Mouse (Mus musculus) brain, embryonic 18.5 days (tissue): ENCODE data around the gene Grm3.

Experiments
- DNase-seq: peaks from one replicate; pipeline ENCODE4 v3.0.0-alpha.2; 2012; ENCODE audit warnings: low read depth, low spot score

The Grm3 gene

DNA sequence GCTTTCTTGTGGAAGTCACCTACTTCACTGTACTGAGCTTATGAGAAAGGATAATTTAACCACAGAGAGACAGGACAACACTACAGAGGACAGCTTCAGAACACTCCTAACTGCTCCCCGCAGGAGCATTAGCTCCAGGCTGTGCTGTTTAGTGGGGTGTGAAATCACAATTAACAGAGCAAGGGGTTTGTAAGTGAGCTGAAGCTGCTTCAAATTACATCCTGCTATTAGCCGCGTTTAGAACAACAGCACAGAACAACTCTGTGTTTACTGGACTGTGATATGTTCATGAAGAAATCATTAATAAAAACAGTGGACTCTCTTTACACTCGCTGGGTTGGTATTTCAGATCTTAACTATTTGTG lies 101.9 kb downstream of the Grm3 start:
- DNase-seq = peak; percentile 6

DNA sequence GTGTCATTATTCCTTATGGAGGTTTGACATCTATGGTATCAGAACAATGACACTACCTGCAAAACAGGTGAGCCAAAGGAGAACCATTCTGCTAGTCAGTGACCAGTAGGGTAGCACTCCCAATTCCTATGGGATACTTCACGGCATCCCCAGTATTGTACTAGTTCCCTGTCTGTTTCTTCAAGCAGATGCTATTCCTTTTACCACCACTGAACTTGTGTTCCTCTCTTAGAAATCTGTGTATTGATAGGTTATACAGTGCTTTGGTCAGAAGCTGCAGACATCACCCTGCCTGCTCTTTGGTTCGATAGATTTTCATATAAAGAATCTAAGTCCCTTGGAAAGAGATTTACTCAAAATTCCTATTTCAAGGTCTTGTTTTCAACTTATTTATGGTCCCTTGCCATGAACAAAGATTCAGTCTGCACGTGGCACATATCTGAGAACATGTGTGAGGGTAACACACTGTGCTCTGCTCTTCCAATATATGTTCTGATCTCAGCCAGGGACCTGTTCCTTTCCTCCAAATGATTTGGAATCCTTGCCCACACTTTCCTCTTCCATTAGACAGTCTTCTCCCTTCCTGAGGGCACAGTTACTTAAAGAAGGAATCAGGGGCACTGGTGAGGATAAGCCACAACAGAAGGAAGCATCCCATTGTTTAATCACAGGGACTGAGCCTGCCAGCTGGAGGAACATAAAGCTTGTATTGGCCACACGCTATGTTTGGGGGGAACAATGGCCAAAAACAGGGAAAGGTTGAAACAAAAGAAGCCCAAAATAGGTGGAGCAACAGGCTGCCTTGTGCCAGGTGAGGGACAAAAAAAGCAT lies 102.5 kb downstream of the Grm3 start:
- peak; percentile 16 for DNase-seq

GRCm38 (mm10) chr5:9621417-9622067 lies 103.4 kb downstream of the Grm3 start:
- no peak for DNase-seq

DNA sequence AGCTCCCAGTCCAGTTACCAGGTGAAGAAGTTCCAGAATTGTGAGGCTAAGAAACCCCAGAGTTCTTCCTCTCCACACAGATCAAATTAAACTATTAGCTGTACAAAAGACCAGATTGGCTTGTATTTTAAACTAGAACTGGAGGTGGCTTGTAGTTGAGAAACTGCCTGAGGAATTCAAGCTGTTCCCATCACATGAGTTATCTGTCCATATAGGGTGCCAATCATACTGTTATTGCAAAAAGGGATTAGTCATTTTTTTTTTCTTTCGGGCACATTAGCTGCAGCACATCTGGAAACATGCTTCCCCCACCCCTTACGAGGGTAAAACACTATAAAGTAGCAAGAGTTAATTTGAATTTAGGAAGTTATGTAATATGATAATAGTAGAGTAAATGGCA lies 145.9 kb downstream of the Grm3 start:
- no peak for DNase-seq

DNA sequence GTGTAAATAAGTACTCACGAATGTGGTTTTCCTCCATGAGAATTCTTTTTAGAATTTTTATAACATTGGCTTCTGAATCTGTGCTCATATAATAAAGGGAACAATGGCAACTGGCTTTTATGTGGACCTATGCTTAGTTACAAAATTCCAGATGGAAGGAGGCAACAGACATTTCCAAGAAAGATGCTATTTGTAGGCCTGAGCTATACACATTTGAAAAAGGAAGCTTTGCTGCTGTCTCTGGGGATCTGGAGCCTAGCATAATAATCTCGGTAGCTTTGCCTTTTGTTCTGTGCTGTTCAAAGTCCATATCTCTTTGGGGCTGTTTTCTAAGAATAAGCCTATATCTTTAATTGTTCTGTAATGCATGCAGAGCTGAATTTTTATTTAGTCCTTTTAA lies 146.4 kb downstream of the Grm3 start:
- DNase-seq = no peak

GRCm38 (mm10) chr5:9570946-9571345 lies 154.0 kb downstream of the Grm3 start:
- DNase-seq = no peak

DNA sequence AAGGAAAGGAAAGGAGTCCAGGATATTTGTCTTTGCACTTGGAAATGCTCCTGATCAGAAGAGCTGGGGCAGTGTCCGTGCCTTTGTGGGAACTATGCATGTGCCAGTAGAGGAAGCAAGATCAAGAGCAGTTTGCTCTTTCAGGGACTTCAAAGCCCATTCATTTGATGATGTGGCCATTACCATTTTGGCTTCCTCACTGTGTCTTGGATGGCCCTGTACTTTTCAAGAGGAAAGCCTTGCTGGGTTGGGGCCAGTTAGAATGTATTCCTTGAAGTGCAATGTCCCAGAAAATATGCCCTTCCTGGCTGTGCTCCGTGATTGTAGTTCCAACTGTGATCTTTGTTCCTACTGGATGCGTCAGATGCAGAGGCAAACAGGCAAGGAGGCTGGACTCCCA lies 167.3 kb downstream of the Grm3 start:
- peak; percentile 50 for DNase-seq

DNA sequence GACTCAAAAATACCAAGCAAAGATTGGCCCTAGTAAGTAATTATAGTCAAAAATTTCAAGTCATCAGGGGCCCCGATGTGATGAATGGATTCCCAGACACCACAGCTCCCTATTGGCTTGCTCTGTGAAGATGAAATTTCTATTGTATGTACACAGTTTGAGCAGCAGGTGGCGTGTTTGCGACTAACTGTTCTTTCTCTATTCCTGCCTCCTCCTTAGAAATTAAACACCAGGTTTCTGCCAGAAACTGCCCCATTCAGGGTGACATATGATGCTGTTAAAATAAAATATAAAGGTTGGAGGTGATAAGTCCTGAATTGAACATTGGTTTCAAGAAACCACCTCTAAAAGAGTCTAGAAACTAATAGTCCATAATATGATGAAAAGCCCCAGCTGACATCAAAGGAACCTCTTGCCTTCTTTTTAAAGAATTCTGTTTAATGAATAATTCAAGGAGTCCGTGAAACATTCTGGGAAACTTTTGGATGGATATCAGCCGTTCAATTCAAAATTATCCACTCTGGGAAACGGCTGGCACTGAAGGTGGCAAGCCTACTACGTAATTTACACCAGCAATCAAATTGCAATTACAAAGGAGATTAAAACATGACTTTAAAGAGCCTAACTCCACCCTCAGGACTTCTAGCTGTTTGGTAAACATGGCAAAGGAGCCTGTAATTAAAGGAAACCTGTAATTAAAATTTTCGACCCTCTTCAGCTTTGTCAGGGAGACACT lies 184.0 kb downstream of the Grm3 start:
- peak; percentile 34 for DNase-seq

- no peak for DNase-seq
Observed at GRCm38 (mm10) chr5:9525507-9525906, 199.5 kb downstream of the Grm3 start.

- DNase-seq = no peak
Observed at GRCm38 (mm10) chr5:9511027-9511426, 213.9 kb downstream of the Grm3 start.

DNA sequence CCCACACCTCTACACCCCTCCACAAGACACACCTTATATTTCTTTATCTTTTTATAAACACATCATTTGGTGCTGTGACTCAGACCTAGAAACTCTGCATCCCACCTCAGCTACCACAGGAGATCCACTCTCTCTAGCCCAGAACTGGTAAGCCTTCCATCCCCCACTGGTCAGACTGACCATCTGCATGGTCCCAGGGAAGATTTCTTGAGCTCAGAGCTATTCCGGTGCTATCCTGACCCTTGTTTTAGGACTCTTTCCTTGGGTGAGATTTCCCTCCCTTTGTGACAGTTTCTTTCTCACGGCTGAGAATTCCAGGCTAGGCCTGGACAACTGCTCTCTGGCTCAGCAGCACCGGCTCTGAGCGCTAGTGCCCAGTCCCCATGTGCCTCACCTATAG lies 227.7 kb downstream of the Grm3 start:
- DNase-seq = no peak

DNA sequence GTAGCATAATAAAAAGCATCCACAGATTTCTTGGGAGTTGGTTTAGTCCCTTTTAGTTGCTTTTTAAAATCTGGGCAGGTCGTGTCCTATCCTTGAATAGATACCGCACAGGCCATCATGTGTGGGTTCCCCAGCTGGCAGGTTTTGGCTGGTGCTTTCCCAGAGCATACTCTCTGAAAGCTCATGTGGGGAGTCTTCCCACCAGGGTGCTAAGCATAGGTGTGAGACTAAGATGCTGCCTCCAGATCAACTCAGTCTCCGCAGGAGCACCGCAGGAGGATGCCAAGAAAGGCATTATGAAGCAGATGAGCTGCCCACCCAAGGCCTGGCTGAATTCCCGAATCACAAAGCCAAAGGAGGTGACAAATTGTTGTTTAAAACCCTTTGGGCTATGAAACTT lies 229.5 kb downstream of the Grm3 start:
- DNase-seq = no peak

- DNase-seq = no peak
Observed at GRCm38 (mm10) chr5:9477587-9477986, 247.4 kb downstream of the Grm3 start.

GRCm38 (mm10) chr5:9453298-9453697 lies 271.7 kb downstream of the Grm3 start:
- no peak for DNase-seq

DNA sequence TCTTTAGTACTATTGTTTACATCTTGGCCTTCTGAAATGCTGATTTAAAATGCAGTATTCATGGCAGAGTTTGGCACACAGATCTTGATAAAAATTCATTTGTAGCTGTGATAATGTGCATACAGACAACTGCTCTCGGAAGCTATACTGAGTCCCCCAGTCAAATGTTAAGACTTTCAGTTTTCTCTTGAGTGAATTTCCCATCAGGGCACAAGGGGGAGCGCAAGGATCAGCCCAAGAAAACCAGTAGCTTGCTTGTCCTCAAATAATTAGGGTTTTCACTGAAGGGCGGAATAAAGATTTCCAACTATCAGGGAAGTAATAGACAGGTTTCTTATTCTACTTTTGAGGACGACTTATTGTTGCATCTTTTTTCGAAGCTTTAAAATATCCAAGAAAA lies 275.4 kb downstream of the Grm3 start:
- DNase-seq = peak; percentile 20

- DNase-seq = no peak
Observed at GRCm38 (mm10) chr5:9448931-9449330, 276.0 kb downstream of the Grm3 start.

DNA sequence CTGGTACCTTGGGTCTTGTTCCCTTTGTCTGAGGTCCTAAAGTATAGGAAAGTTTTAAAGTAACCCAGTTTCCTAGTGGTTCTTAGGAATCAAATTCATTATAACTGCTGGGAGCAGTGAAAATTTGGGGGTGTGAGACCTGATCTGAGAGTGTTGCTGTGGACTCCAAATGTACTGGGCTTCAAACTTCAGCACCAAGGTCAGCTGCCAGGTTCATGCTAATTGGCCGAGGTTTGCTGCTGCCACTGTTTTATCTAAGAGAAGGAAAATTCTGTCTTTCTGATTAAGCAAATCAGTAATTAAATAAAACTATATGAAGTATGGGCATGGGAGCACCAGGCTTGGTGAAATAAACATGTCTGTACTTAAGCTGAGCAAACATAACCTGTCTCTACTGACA lies 278.8 kb downstream of the Grm3 start:
- DNase-seq = no peak
